Mouse (Mus musculus) kidney, postnatal 25 days (tissue): ENCODE measurements at regions not wholly inside any gene's neighbourhood (a gene's known extent, or its start where the extent isn't known, plus 50 kb on each side); places are given as distances from the start of the nearest gene placed in this dataset.
"Not testable (repeated sequence)": the region's sequence is repeated elsewhere in the genome, so short reads cannot be mapped to it uniquely, and the experiment has no call there.

Source experiments
- DNase-seq, 2 experiments: peaks; one replicate each; pipeline ENCODE4 v3.0.0; 2021; ENCODE audit warnings: mixed read lengths in 2 of 2

GRCm38 (mm10) chr13:7233399-7233798 is 584.8 kb upstream of the Pfkp start:
- DNase-seq: no peak

GRCm38 (mm10) chr13:7206626-7207211 is 558.1 kb upstream of the Pfkp start:
- no peak for DNase-seq

- no peak for DNase-seq
These were observed 547.4 kb upstream of the Pfkp start for GRCm38 (mm10) chr13:7195990-7196389.

- no peak for DNase-seq
These were observed 533.7 kb upstream of the Pfkp start for GRCm38 (mm10) chr13:7182216-7182751.

- DNase-seq: peak in 1 of 2 experiments; percentile 7
These were observed 527.1 kb upstream of the Pfkp start for GRCm38 (mm10) chr13:7175561-7176160.

GRCm38 (mm10) chr13:7170035-7170434 is 521.5 kb upstream of the Pfkp start:
- DNase-seq: not testable (repeated sequence)

DNA sequence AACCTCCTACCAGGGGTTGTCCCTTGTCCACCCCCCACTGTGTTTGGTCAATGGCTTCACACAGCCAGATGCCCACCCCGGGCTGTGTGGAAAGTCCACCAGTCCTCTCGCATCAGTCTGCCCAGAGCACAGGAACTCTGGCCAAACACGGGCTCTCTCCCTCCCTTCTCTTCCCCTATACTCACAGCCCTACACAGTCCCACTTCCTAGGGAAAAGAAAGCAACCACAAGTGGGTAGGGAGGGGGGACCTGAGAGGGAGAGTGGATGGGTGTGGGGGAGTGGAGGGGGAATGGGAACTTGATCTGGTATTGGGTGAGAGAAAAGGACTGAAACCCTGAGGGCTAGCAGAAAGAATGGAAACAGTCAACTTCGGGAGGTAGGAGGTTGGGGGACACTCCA is 497.8 kb upstream of the Pfkp start:
- DNase-seq: no peak

- DNase-seq: no peak
These were observed 462.0 kb upstream of the Pfkp start for GRCm38 (mm10) chr13:7110572-7110971.

- no peak for DNase-seq
These were observed 454.7 kb upstream of the Pfkp start for GRCm38 (mm10) chr13:7103289-7103688.

GRCm38 (mm10) chr13:7093072-7093649 is 444.6 kb upstream of the Pfkp start:
- DNase-seq: no peak

DNA sequence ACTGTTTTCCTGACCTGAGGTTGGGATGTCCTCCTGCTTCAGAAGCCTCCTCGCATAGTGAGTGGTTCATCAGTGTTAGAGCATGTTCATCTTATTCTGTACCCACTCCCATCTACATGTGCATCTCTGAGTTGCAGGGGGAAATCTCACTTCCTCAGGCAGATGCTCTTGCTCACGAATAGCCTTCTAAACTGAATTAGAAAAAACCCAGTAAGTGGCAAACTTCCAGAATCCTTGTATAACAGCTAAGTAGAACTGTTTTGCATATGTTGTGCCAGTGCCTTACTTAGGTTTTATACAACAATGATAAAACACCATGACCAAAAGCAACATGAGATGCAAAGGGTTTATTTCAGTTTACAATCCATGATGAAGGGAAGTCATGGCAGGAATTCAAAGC is 442.3 kb upstream of the Pfkp start:
- DNase-seq: no peak

DNA sequence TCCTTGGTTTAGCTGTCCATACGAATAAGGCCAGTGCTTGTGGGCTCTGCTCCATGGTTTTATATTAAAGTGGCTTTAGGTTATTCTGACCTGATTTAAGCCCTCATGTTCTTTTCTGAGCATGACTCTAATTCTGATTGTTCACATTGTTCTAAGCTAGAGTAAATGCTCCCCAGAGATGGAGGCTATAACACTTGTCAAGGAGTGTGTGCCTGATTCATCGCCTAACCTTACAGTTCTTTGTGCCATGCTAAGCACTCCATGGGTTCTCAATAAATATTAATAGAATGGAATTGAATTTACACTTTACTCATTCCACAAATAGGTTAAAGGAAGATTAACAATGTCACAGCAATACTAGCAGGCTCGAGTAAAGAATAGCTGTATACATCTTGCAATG is 417.6 kb upstream of the Pfkp start:
- DNase-seq: no peak

DNA sequence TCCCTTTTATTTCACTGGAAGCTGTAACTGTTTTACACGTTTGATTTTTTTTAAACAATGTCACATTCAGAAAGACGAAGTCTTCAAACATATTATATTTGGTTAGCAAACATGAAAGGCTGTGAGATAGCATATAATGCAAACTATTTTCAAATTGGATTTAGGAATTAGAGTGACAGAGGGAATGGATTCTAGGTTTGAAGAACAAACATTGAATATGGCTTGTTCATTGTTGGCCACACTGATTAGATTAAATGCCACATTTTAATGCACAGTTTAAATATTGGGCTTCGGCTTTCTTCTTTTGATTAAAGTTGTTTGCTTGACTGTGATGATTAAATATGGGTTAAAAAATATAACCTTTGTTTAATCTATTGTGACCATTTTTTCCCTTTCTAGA is 415.1 kb upstream of the Pfkp start:
- no peak for DNase-seq

DNA sequence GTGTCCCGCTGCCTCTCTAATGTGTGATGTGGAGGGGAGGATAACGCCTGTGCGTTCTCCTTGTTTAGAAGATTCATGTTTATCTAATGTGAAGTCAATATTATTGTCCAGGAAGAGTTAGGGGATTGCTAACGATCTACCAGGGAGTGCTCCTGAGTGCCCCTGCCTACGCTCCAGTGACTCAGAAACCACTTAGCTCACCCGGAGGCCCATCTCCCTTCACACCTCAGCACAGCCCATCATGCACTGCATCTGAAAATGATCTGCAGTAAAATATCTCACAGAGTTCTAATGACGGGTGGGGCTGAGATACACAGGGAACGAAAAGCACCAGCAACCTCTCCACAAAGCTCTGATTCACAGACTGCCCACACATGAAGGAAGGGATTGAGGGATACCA is 409.0 kb upstream of the Pfkp start:
- DNase-seq: no peak
